Mouse (Mus musculus): ENCODE results near the gene Tcf15. TPM values are rescaled to one million over a fixed set of nuclear protein-coding genes. Genes with fewer than 3 reads are reported as not detected.

Gene Tcf15
- total and polyA plus RNA-seq, 3 experiments, result not detected

GRCm38 (mm10) chr2:152147079-152147478 lies 3.7 kb downstream of the Tcf15 start:
- Histone ChIP-seq H3K9me3 (replicated peaks; ENCODE audit: low read length) (no peaks in the 10 kb centered on the region), H3K4me3 (replicated peaks in 1 of 3; ENCODE audit: low read depth in 2 of 3, low read length in 2 of 3, poor library complexity in 1 of 3) (no peak overlapping the region), H3K79me2 (replicated peaks; ENCODE audit: control insufficient read depth, extremely low read depth, insufficient read depth, poor library complexity, severe bottlenecking) (no peaks in the 10 kb centered on the region), H3K4me1 (ENCODE audit: control insufficient read depth in 1 of 2, insufficient read depth in 2 of 2) (no peaks in the 10 kb centered on the region), H3K27me3 (replicated peaks) (peaks cover 81% of the 10 kb centered on the region), H3K36me3 (replicated peaks in 1 of 2; ENCODE audit: control insufficient read depth in 1 of 2, insufficient read depth in 1 of 2, low read length in 1 of 2) (no peaks in the 10 kb centered on the region), H3K9ac (ENCODE audit: insufficient read depth, low read depth) (no peak overlapping the region), H3K27ac (ENCODE audit: insufficient read depth, low read depth) (no peak overlapping the region), H3K4me2 (ENCODE audit: insufficient read depth, low read depth, poor library complexity, severe bottlenecking) (no peak overlapping the region)
- in situ Hi-C loops (cut with MboI; ENCODE audit: low pct_ligation_motif_present, low pct_unique_long_range_greater_than_20kb, low sequenced_read_pairs), result no loop called here
- TF ChIP-seq PAX5 (IDR thresholded peaks at IDR 0.05; ENCODE audit: low read length) (no peak), SIN3A (IDR thresholded peaks at IDR 0.05; ENCODE audit: low read length) (no peak), MYC (IDR thresholded peaks at IDR 0.05; ENCODE audit: low read depth, low read length) (no peak), POLR2A (IDR thresholded peaks at IDR 0.05; ENCODE audit: low read depth, low read length) (no peak), USF2 (conservative IDR thresholded peaks at IDR 0.05; ENCODE audit: low read depth, low read length) (no peak)
- DNase-seq (ENCODE audit: extremely low read depth), result no peak
- dilution Hi-C loops (cut with MboI; ENCODE audit: extremely low pct_ligation_motif_present, extremely low pct_unique_long_range_greater_than_20kb, low sequenced_read_pairs), result no loop called here

- Histone ChIP-seq H3K27me3 (replicated peaks) (peaks cover 90% of the 10 kb centered on the region), H3K4me2 (ENCODE audit: insufficient read depth, low read depth, poor library complexity, severe bottlenecking) (no peak overlapping the region), H3K36me3 (replicated peaks in 1 of 2; ENCODE audit: control insufficient read depth in 1 of 2, insufficient read depth in 1 of 2, low read length in 1 of 2) (no peaks in the 10 kb centered on the region), H3K4me1 (ENCODE audit: control insufficient read depth in 1 of 2, insufficient read depth in 2 of 2) (no peaks in the 10 kb centered on the region), H3K9me3 (replicated peaks; ENCODE audit: low read length) (no peaks in the 10 kb centered on the region), H3K79me2 (replicated peaks; ENCODE audit: control insufficient read depth, extremely low read depth, insufficient read depth, poor library complexity, severe bottlenecking) (no peaks in the 10 kb centered on the region), H3K9ac (ENCODE audit: insufficient read depth, low read depth) (no peak overlapping the region), H3K4me3 (replicated peaks in 1 of 3; ENCODE audit: low read depth in 2 of 3, low read length in 2 of 3, poor library complexity in 1 of 3) (no peak overlapping the region), H3K27ac (ENCODE audit: insufficient read depth, low read depth) (no peak overlapping the region)
- no peak for TF ChIP-seq HCFC1 (IDR thresholded peaks at IDR 0.05; ENCODE audit: low read depth, low read length)
- TF ChIP-seq ZNF384 (IDR thresholded peaks at IDR 0.05; ENCODE audit: low read depth, low read length), result no peak
- TF ChIP-seq USF2 (conservative IDR thresholded peaks at IDR 0.05; ENCODE audit: low read depth, low read length), result no peak
- TF ChIP-seq ZMIZ1 (IDR thresholded peaks at IDR 0.05; ENCODE audit: low read depth, low read length), result no peak
- TF ChIP-seq SMC3 (IDR thresholded peaks at IDR 0.05; ENCODE audit: low read depth, low read length), result no peak
- TF ChIP-seq NRF1 (IDR thresholded peaks at IDR 0.05; ENCODE audit: low read depth, low read length), result no peak
- no peak for TF ChIP-seq RAD21 (IDR thresholded peaks at IDR 0.05; ENCODE audit: low read depth, low read length)
- TF ChIP-seq USF1 (IDR thresholded peaks at IDR 0.05; ENCODE audit: low read depth, low read length), result no peak
- no peak for TF ChIP-seq TBP (conservative IDR thresholded peaks at IDR 0.05; ENCODE audit: low read depth, low read length)
- no peak for TF ChIP-seq MXI1 (IDR thresholded peaks at IDR 0.05; ENCODE audit: low read depth, low read length)
- no peak for TF ChIP-seq KAT2A (IDR thresholded peaks at IDR 0.05; ENCODE audit: insufficient replicate concordance, low read length)
- no peak for TF ChIP-seq CTCF (conservative IDR thresholded peaks at IDR 0.05 in 1 of 2, IDR thresholded peaks at IDR 0.05 in 1 of 2; ENCODE audit: low read depth in 2 of 2, low read length in 2 of 2)
- TF ChIP-seq UBTF (IDR thresholded peaks at IDR 0.05; ENCODE audit: low read depth, low read length), result no peak
- in situ Hi-C loops (cut with MboI; ENCODE audit: low pct_ligation_motif_present, low pct_unique_long_range_greater_than_20kb, low sequenced_read_pairs) (no loop called here), dilution Hi-C loops (cut with MboI; ENCODE audit: extremely low pct_ligation_motif_present, extremely low pct_unique_long_range_greater_than_20kb, low sequenced_read_pairs) (no loop called here)
- no peak for DNase-seq (ENCODE audit: extremely low read depth)
Measured at GRCm38 (mm10) chr2:152148675-152149074, 5.3 kb downstream of the Tcf15 start.
